Mouse (Mus musculus) hindbrain, embryonic 14.5 days (tissue): ENCODE results near the gene Cntfr. TPM values are rescaled to one million over a fixed set of nuclear protein-coding genes. Genes with fewer than 3 reads are reported as not detected.

ENCODE experiments used
- polyA plus RNA-seq: library from polyadenylated mRNA; unstranded; fragments of >200 nt; fragmentation: Nextera tagmentation; extraction: Ambion mirVana; gene quantifications from 2 replicates; pipeline ENCODE4 v1.2.1, GENCODE M21; 2014

Gene Cntfr
- polyA plus RNA-seq, 1 experiment from 2014 or later, result 21.8 TPM

Other genes starting within 250 kb of the Cntfr start
- gene Kif24, start 232.2 kb downstream of the Cntfr start, polyA plus RNA-seq, result 2.3 and 3.4 TPM in 2 replicates
- gene Nudt2, start 231.9 kb downstream of the Cntfr start, polyA plus RNA-seq, result 72.5 and 82.6 TPM in 2 replicates
- 10.3 and 12.4 TPM in 2 replicates for gene AI464131, start 194.0 kb downstream of the Cntfr start, polyA plus RNA-seq
- gene 1110017D15Rik, start 179.8 kb downstream of the Cntfr start, polyA plus RNA-seq, result 19.5 and 24.2 TPM in 2 replicates
- 20.0 and 23.5 TPM in 2 replicates for gene Fam219a, start 127.6 kb downstream of the Cntfr start, polyA plus RNA-seq
- 2.0 and 2.3 TPM in 2 replicates for gene Dnaic1, start 127.3 kb downstream of the Cntfr start, polyA plus RNA-seq
- gene Enho, start 56.8 kb downstream of the Cntfr start, polyA plus RNA-seq, result 127 and 130 TPM in 2 replicates
- 39.9 and 40.6 TPM in 2 replicates for gene Il11ra1, start 2.9 kb upstream of the Cntfr start, polyA plus RNA-seq
- 57.5 and 60.5 TPM in 2 replicates for gene Rpp25l, start 16.4 kb upstream of the Cntfr start, polyA plus RNA-seq
- 271 and 274 TPM in 2 replicates for gene Dctn3, start 26.1 kb upstream of the Cntfr start, polyA plus RNA-seq
- gene Arid3c, start 34.1 kb upstream of the Cntfr start, polyA plus RNA-seq, result 1.0 and 1.5 TPM in 2 replicates
- gene Galt, start 58.1 kb upstream of the Cntfr start, polyA plus RNA-seq, result 46.2 and 47.2 TPM in 2 replicates
- gene Sigmar1, start 59.1 kb upstream of the Cntfr start, polyA plus RNA-seq, result 77.5 and 84.5 TPM in 2 replicates
- 238 and 269 TPM in 2 replicates for gene Ccl27a, start 77.2 kb upstream of the Cntfr start, polyA plus RNA-seq
- gene Gm21541, start 206.5 kb upstream of the Cntfr start, polyA plus RNA-seq, result not detected in 2 replicates
- gene Gm20878, start 244.5 kb upstream of the Cntfr start, polyA plus RNA-seq, result 8.7 and 9.2 TPM in 2 replicates